Mouse (Mus musculus) midbrain, embryonic 16.5 days (tissue): ENCODE measurements around the gene Cpne8. TPM values are rescaled to one million over a fixed set of nuclear protein-coding genes. Genes with fewer than 3 reads are reported as not detected.

Source experiments
- ATAC-seq: fragments of 200-750 bp; cut with Nextera tagmentation; 2 replicates; pipeline ENCODE4 v1.8.0; 2017; ENCODE audit warnings: moderate TSS enrichment
- H3K27ac ChIP-seq: fragments of 300-500 bp; sonication (generic); 2 replicates; pipeline ENCODE4 v1.5.1; 2014; ENCODE audit warnings: mild to moderate bottlenecking, low read length, mixed read lengths
- H3K27me3 ChIP-seq: fragments of 300-500 bp; sonication (generic); 2 replicates; pipeline ENCODE4 v1.6.1; 2014; ENCODE audit warnings: low read depth, low read length, mixed read lengths; ENCODE audit not compliant: control insufficient read depth, insufficient read depth
- H3K36me3 ChIP-seq: fragments of 300-500 bp; sonication (generic); 2 replicates; pipeline ENCODE4 v1.6.1; 2014; ENCODE audit warnings: mild to moderate bottlenecking, low read length, moderate library complexity, mixed read lengths; ENCODE audit not compliant: control insufficient read depth, insufficient read depth
- H3K4me1 ChIP-seq: fragments of 300-500 bp; sonication (generic); 2 replicates; pipeline ENCODE4 v1.6.1; 2014; ENCODE audit warnings: mild to moderate bottlenecking, low read length, mixed read lengths; ENCODE audit not compliant: control insufficient read depth, insufficient read depth
- H3K4me2 ChIP-seq: fragments of 300-500 bp; sonication (generic); 2 replicates; pipeline ENCODE4 v1.6.1; 2014; ENCODE audit warnings: mild to moderate bottlenecking, low read length, mixed read lengths
- H3K4me3 ChIP-seq: fragments of 300-500 bp; sonication (generic); 2 replicates; pipeline ENCODE4 v1.5.1; 2014; ENCODE audit warnings: low read depth, mild to moderate bottlenecking, low read length, moderate library complexity, mixed read lengths
- H3K9ac ChIP-seq: fragments of 300-500 bp; sonication (generic); 2 replicates; pipeline ENCODE4 v1.6.1; 2014; ENCODE audit warnings: low read depth, low read length, mixed read lengths
- H3K9me3 ChIP-seq: fragments of 300-500 bp; sonication (generic); replicated peaks from 2 replicates; pipeline ENCODE4 v1.6.1; 2014; ENCODE audit warnings: mild to moderate bottlenecking, low read length, mixed read lengths; ENCODE audit not compliant: control insufficient read depth, poor library complexity, severe bottlenecking
- WGBS: fragments of 180-500 bp; shearing (Covaris S2); extraction: QIAGEN DNeasy Blood & Tissue Kit; methylation state at CpG from one replicate; pipeline ENCODE4 v1.1.7; 2014; 5-methylcytosine and 5-hydroxymethylcytosine counted together
- polyA plus RNA-seq: library from polyadenylated mRNA; unstranded; fragments of >200 nt; fragmentation: Nextera tagmentation; extraction: Ambion mirVana; gene quantifications from 2 replicates; pipeline ENCODE4 v1.2.1, GENCODE M21; 2015

Gene Cpne8
- polyA plus RNA-seq, 1 experiment from 2014 or later: 18.9 TPM

- no peaks in the 10 kb centered on the region for H3K27me3 ChIP-seq
- no peaks in the 10 kb centered on the region for H3K36me3 ChIP-seq
- H3K9me3 ChIP-seq: no peaks in the 10 kb centered on the region
- H3K4me3 ChIP-seq: no peak overlapping the region
- no peak overlapping the region for H3K4me2 ChIP-seq
- 72% methylated on average over 7 of the region's 7 CpGs for WGBS
- no peak for ATAC-seq
- H3K4me1 ChIP-seq: no peaks in the 10 kb centered on the region
- H3K9ac ChIP-seq: no peak overlapping the region
- no peak overlapping the region for H3K27ac ChIP-seq
Observed at GRCm38 (mm10) chr15:90669494-90669893, 9.7 kb downstream of the Cpne8 start.

GRCm38 (mm10) chr15:90666893-90667292 lies 12.3 kb downstream of the Cpne8 start:
- no peak for ATAC-seq
- H3K9me3 ChIP-seq: no peaks in the 10 kb centered on the region
- no peak overlapping the region for H3K27ac ChIP-seq

GRCm38 (mm10) chr15:90664615-90665014 lies 14.6 kb downstream of the Cpne8 start:
- Histone ChIP-seq H3K4me3 (no peak overlapping the region), H3K9ac (no peak overlapping the region), H3K36me3 (no peaks in the 10 kb centered on the region), H3K27ac (no peak overlapping the region), H3K4me2 (no peak overlapping the region), H3K4me1 (no peaks in the 10 kb centered on the region), H3K27me3 (no peaks in the 10 kb centered on the region), H3K9me3 (no peaks in the 10 kb centered on the region)
- WGBS: 74% methylated on average over 3 of the region's 3 CpGs
- no peak for ATAC-seq

More at GRCm38 (mm10) chr15:90666893-90667292, 12.3 kb downstream of the Cpne8 start:
- Histone ChIP-seq H3K4me2 (no peak overlapping the region), H3K4me3 (no peak overlapping the region), H3K27me3 (no peaks in the 10 kb centered on the region), H3K4me1 (no peaks in the 10 kb centered on the region), H3K9ac (no peak overlapping the region), H3K36me3 (no peaks in the 10 kb centered on the region)
- 86% methylated on average over 6 of the region's 6 CpGs for WGBS

- Histone ChIP-seq H3K4me2 (no peak overlapping the region), H3K36me3 (no peaks in the 10 kb centered on the region), H3K9me3 (no peaks in the 10 kb centered on the region; the same call in 1 of the 2 replicates), H3K4me1 (no peaks in the 10 kb centered on the region), H3K27me3 (no peaks in the 10 kb centered on the region), H3K27ac (no peak overlapping the region), H3K4me3 (no peak overlapping the region), H3K9ac (no peak overlapping the region)
- ATAC-seq: no peak
- 81% methylated on average over 4 of the region's 4 CpGs for WGBS
Observed at GRCm38 (mm10) chr15:90663631-90664030, 15.6 kb downstream of the Cpne8 start.

DNA sequence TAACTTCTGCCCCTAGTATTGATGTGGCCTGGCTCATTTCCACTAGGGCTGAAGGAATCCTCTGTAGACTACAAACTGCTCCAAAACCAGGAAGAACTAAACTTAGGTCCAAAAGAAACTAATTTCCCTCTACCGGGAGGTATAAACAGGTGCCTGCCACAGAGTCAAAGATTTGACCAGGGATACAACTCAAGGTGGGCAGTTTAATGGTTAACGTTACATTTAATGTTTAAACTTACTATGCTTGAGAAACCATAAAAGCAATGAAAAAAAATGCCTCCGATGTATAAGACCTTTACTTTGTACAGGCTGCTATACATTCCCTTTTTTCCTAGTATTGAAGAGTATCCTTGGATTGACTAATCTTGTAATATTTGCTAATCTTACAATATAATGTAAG lies 18.5 kb downstream of the Cpne8 start:
- no peaks in the 10 kb centered on the region for H3K4me1 ChIP-seq
- H3K9me3 ChIP-seq: no peaks in the 10 kb centered on the region; the same call in 1 of the 2 replicates
- no peaks in the 10 kb centered on the region for H3K27me3 ChIP-seq
- H3K4me2 ChIP-seq: no peak overlapping the region
- H3K9ac ChIP-seq: no peak overlapping the region
- ATAC-seq: no peak
- H3K27ac ChIP-seq: no peak overlapping the region
- WGBS: 96% methylated on average over 3 of the region's 3 CpGs
- no peak overlapping the region for H3K4me3 ChIP-seq
- no peaks in the 10 kb centered on the region for H3K36me3 ChIP-seq

GRCm38 (mm10) chr15:90658053-90658452 lies 21.2 kb downstream of the Cpne8 start:
- Histone ChIP-seq H3K4me3 (no peak overlapping the region), H3K9me3 (no peaks in the 10 kb centered on the region; the same call in 1 of the 2 replicates), H3K27me3 (no peaks in the 10 kb centered on the region), H3K4me1 (no peaks in the 10 kb centered on the region), H3K9ac (no peak overlapping the region), H3K27ac (no peak overlapping the region), H3K4me2 (no peak overlapping the region), H3K36me3 (no peaks in the 10 kb centered on the region)
- ATAC-seq: no peak
- 91% methylated on average over 2 of the region's 2 CpGs for WGBS

DNA sequence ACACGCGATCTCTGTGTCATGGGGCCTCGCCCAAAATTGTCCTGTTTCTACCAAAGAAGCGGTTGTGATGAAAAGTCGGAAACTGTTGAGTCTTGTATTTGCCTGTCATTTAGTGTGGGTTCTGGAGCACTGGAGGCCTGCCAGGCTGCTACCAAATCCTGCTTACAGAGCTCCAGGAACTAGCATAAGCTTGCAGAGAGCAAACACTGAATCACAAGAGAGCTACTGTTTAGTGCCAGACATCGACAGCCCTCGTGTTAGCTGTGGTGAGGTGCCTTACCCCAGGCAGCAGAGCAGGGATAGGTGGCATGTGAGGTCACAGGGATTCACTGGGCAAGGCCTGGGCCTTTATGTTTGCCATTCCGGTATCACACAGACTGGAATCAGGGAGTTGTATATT lies 22.7 kb downstream of the Cpne8 start:
- no peak overlapping the region for H3K4me3 ChIP-seq
- H3K36me3 ChIP-seq: no peaks in the 10 kb centered on the region
- H3K4me1 ChIP-seq: no peaks in the 10 kb centered on the region
- 87% methylated on average over 8 of the region's 8 CpGs for WGBS
- H3K9ac ChIP-seq: no peak overlapping the region
- no peak overlapping the region for H3K27ac ChIP-seq
- no peaks in the 10 kb centered on the region; the same call in 1 of the 2 replicates for H3K9me3 ChIP-seq
- no peak for ATAC-seq
- no peak overlapping the region for H3K4me2 ChIP-seq
- H3K27me3 ChIP-seq: no peaks in the 10 kb centered on the region

DNA sequence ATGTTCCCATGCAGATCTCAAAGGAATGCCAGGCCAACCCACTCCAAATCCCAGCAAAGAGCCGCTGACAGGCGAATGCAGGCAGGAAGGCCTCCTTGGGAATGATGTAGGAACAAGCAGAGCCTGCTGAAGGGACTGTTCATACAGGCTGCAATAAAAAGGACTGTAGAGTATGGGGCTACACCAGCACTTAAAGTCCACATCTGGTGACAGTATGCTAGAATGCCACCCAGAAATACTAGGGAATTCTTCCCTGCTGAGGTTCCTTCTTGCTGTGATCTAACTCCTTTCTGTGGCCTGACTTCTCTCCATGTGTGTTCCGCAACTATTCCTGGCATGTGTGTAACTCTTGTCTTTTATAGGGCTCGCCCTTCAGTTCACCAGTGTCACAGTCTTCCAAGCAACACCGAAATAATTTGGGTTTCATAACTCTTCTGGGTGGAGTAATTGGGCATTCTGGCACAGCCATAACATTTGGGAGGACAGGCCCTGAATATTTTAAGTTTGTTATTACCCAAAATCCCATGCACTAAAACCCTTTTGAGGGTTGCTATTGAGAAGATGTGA lies 32.1 kb downstream of the Cpne8 start:
- Histone ChIP-seq H3K27ac (no peak overlapping the region), H3K4me3 (no peak overlapping the region), H3K9me3 (no peaks in the 10 kb centered on the region), H3K4me1 (no peaks in the 10 kb centered on the region), H3K27me3 (no peaks in the 10 kb centered on the region), H3K36me3 (no peaks in the 10 kb centered on the region; the same call in 1 of the 2 replicates), H3K9ac (no peak overlapping the region), H3K4me2 (no peak overlapping the region)
- ATAC-seq: no peak
- WGBS: 88% methylated on average over 5 of the region's 5 CpGs

- H3K4me2 ChIP-seq: no peak overlapping the region
- H3K27ac ChIP-seq: no peak overlapping the region
- no peak overlapping the region for H3K9ac ChIP-seq
- H3K36me3 ChIP-seq: no peaks in the 10 kb centered on the region; the same call in 1 of the 2 replicates
- no peak for ATAC-seq
- no peaks in the 10 kb centered on the region for H3K27me3 ChIP-seq
- 30% methylated on average over 4 of the region's 4 CpGs for WGBS
- H3K9me3 ChIP-seq: no peaks in the 10 kb centered on the region
- no peaks in the 10 kb centered on the region for H3K4me1 ChIP-seq
- no peak overlapping the region for H3K4me3 ChIP-seq
Observed at GRCm38 (mm10) chr15:90646326-90646725, 32.9 kb downstream of the Cpne8 start.
